Mouse (Mus musculus) limb, embryonic 15.5 days (tissue): ENCODE data around the gene Chrm1. TPM values are rescaled to one million over a fixed set of nuclear protein-coding genes. Genes with fewer than 3 reads are reported as not detected.
A peak's percentile ranks its signal among the peaks of the same experiment; 100 is the strongest.

Experiments used
- ATAC-seq: fragments of 200-750 bp; cut with Nextera tagmentation; 2 replicates; pipeline ENCODE4 v1.8.0; 2017; ENCODE audit warnings: low read depth, moderate TSS enrichment; ENCODE audit not compliant: insufficient number of reproducible peaks, low FRiP score, low TSS enrichment
- H3K27ac ChIP-seq: fragments of 300-500 bp; sonication (generic); 2 replicates; pipeline ENCODE4 v1.5.1; 2015; ENCODE audit warnings: moderate library complexity, mild to moderate bottlenecking, inconsistent platforms
- H3K27me3 ChIP-seq: fragments of 300-500 bp; sonication (generic); 2 replicates; pipeline ENCODE4 v1.6.1; 2015; ENCODE audit warnings: inconsistent platforms
- H3K36me3 ChIP-seq: fragments of 300-500 bp; sonication (generic); 2 replicates; pipeline ENCODE4 v1.6.1; 2015; ENCODE audit warnings: inconsistent platforms
- H3K4me1 ChIP-seq: fragments of 300-500 bp; sonication (generic); 2 replicates; pipeline ENCODE4 v1.6.1; 2015; ENCODE audit warnings: inconsistent platforms
- H3K4me2 ChIP-seq: fragments of 300-500 bp; sonication (generic); 2 replicates; pipeline ENCODE4 v1.6.1; 2015; ENCODE audit warnings: mild to moderate bottlenecking, inconsistent platforms
- H3K4me3 ChIP-seq: fragments of 300-500 bp; sonication (generic); 2 replicates; pipeline ENCODE4 v1.5.1; 2015; ENCODE audit warnings: mild to moderate bottlenecking, inconsistent platforms
- H3K9ac ChIP-seq: fragments of 300-500 bp; sonication (generic); 2 replicates; pipeline ENCODE4 v1.6.1; 2015; ENCODE audit warnings: inconsistent platforms
- H3K9me3 ChIP-seq: fragments of 300-500 bp; sonication (generic); 2 replicates; pipeline ENCODE4 v1.6.1; 2016; ENCODE audit warnings: inconsistent platforms
- WGBS: fragments of 180-500 bp; shearing (Covaris S2); methylation state at CpG from one replicate; pipeline ENCODE4 v1.1.7; 2015; 5-methylcytosine and 5-hydroxymethylcytosine counted together
- polyA plus RNA-seq: library from polyadenylated mRNA; unstranded; fragments of >200 nt; fragmentation: Nextera tagmentation; extraction: Ambion mirVana; gene quantifications from 2 replicates; pipeline ENCODE4 v1.2.1, GENCODE M21; 2015

The Chrm1 gene
- polyA plus RNA-seq, 1 experiment from 2014 or later = 0.18 TPM

GRCm38 (mm10) chr19:8661821-8662307, 1.7 kb upstream of the Chrm1 start:
- Histone ChIP-seq H3K4me2 (peak overlapping the region; percentile 91), H3K4me3 (peak overlapping the region; percentile 44), H3K9me3 (no peaks in the 10 kb centered on the region), H3K27ac (no peak overlapping the region), H3K9ac (0 out of 2 replicates have a peak overlapping the region, but pooled peaks have one; percentile 23), H3K36me3 (no peaks in the 10 kb centered on the region), H3K27me3 (peaks cover 5% of the 10 kb centered on the region; the same call in 1 of the 2 replicates), H3K4me1 (peaks cover 24% of the 10 kb centered on the region)
- WGBS = 1% methylated on average over 35 of the region's 35 CpGs
- ATAC-seq = no peak

- 4% methylated on average over 11 of the region's 11 CpGs for WGBS
- Histone ChIP-seq H3K4me1 (peaks cover 24% of the 10 kb centered on the region), H3K4me2 (peak overlapping the region; percentile 91), H3K4me3 (peak overlapping the region; percentile 44), H3K36me3 (no peaks in the 10 kb centered on the region), H3K27ac (no peak overlapping the region), H3K9me3 (no peaks in the 10 kb centered on the region), H3K9ac (0 out of 2 replicates have a peak overlapping the region, but pooled peaks have one; percentile 23), H3K27me3 (peaks cover 5% of the 10 kb centered on the region; the same call in 1 of the 2 replicates)
- no peak for ATAC-seq
Measured at GRCm38 (mm10) chr19:8662337-8662736, 1.3 kb upstream of the Chrm1 start.

- H3K9ac ChIP-seq = no peak overlapping the region
- no peaks in the 10 kb centered on the region for H3K9me3 ChIP-seq
- 31% methylated on average over 10 of the region's 10 CpGs for WGBS
- peaks cover 5% of the 10 kb centered on the region; the same call in 1 of the 2 replicates for H3K27me3 ChIP-seq
- peak overlapping the region; percentile 21; the same call in 1 of the 2 replicates for H3K4me2 ChIP-seq
- H3K4me1 ChIP-seq = peaks cover 24% of the 10 kb centered on the region
- H3K36me3 ChIP-seq = no peaks in the 10 kb centered on the region
- no peak overlapping the region for H3K27ac ChIP-seq
- ATAC-seq = no peak
- H3K4me3 ChIP-seq = peak overlapping the region; percentile 13; the same call in 1 of the 2 replicates
Measured at GRCm38 (mm10) chr19:8663911-8664421, 377 bp downstream of the Chrm1 start.

- Histone ChIP-seq H3K27ac (no peak overlapping the region), H3K4me3 (no peak overlapping the region), H3K9me3 (no peaks in the 10 kb centered on the region), H3K4me1 (peaks cover 24% of the 10 kb centered on the region), H3K27me3 (peaks cover 5% of the 10 kb centered on the region; the same call in 1 of the 2 replicates), H3K36me3 (no peaks in the 10 kb centered on the region), H3K9ac (no peak overlapping the region), H3K4me2 (no peak overlapping the region)
- no peak for ATAC-seq
- 76% methylated on average over 3 of the region's 3 CpGs for WGBS
Measured at GRCm38 (mm10) chr19:8664859-8665258, 1.3 kb downstream of the Chrm1 start.

GRCm38 (mm10) chr19:8665746-8666145, 2.2 kb downstream of the Chrm1 start:
- Histone ChIP-seq H3K4me3 (no peak overlapping the region), H3K9me3 (no peaks in the 10 kb centered on the region), H3K9ac (no peak overlapping the region), H3K4me2 (no peak overlapping the region), H3K4me1 (peaks cover 24% of the 10 kb centered on the region), H3K27me3 (peaks cover 5% of the 10 kb centered on the region; the same call in 1 of the 2 replicates), H3K27ac (no peak overlapping the region), H3K36me3 (no peaks in the 10 kb centered on the region)
- no peak for ATAC-seq
- 60% methylated on average over 5 of the region's 5 CpGs for WGBS

GRCm38 (mm10) chr19:8672859-8673258, 9.3 kb downstream of the Chrm1 start:
- Histone ChIP-seq H3K27me3 (0 out of 2 replicates have a peak, but pooled peaks cover under 1% of the 10 kb centered on the region), H3K4me2 (no peak overlapping the region), H3K4me3 (no peak overlapping the region), H3K9ac (no peak overlapping the region), H3K27ac (no peak overlapping the region), H3K4me1 (no peaks in the 10 kb centered on the region), H3K9me3 (no peaks in the 10 kb centered on the region), H3K36me3 (no peaks in the 10 kb centered on the region)
- no peak for ATAC-seq
- WGBS = 87% methylated on average over 3 of the region's 3 CpGs

- no peak overlapping the region for H3K4me2 ChIP-seq
- no peaks in the 10 kb centered on the region for H3K9me3 ChIP-seq
- H3K27ac ChIP-seq = no peak overlapping the region
- H3K9ac ChIP-seq = no peak overlapping the region
- WGBS = 72% methylated on average over 9 of the region's 9 CpGs
- no peaks in the 10 kb centered on the region for H3K36me3 ChIP-seq
- H3K4me3 ChIP-seq = no peak overlapping the region
- ATAC-seq = no peak
- H3K27me3 ChIP-seq = peaks cover 5% of the 10 kb centered on the region; the same call in 1 of the 2 replicates
- no peaks in the 10 kb centered on the region for H3K4me1 ChIP-seq
Measured at GRCm38 (mm10) chr19:8673336-8674063, 9.9 kb downstream of the Chrm1 start.

GRCm38 (mm10) chr19:8679031-8679779, 15.6 kb downstream of the Chrm1 start:
- Histone ChIP-seq H3K4me1 (peaks cover 7% of the 10 kb centered on the region), H3K36me3 (no peaks in the 10 kb centered on the region), H3K4me3 (no peak overlapping the region), H3K9ac (no peak overlapping the region), H3K9me3 (no peaks in the 10 kb centered on the region), H3K4me2 (peak overlapping the region; percentile 15; the same call in 1 of the 2 replicates), H3K27ac (peak overlapping the region; percentile 35), H3K27me3 (peaks cover 5% of the 10 kb centered on the region; the same call in 1 of the 2 replicates)
- 25% methylated on average over 18 of the region's 18 CpGs for WGBS
- ATAC-seq = no peak

- H3K9ac ChIP-seq = no peak overlapping the region
- no peak for ATAC-seq
- H3K9me3 ChIP-seq = no peaks in the 10 kb centered on the region
- H3K4me3 ChIP-seq = no peak overlapping the region
- peaks cover 5% of the 10 kb centered on the region; the same call in 1 of the 2 replicates for H3K27me3 ChIP-seq
- H3K27ac ChIP-seq = no peak overlapping the region
- no peaks in the 10 kb centered on the region for H3K36me3 ChIP-seq
- no peak overlapping the region for H3K4me2 ChIP-seq
- 85% methylated on average over 4 of the region's 4 CpGs for WGBS
- H3K4me1 ChIP-seq = peaks cover 7% of the 10 kb centered on the region
Measured at GRCm38 (mm10) chr19:8681633-8682362, 18.2 kb downstream of the Chrm1 start.

GRCm38 (mm10) chr19:8682996-8683395, 19.4 kb downstream of the Chrm1 start:
- WGBS = 1% methylated on average over 3 of the region's 3 CpGs
- Histone ChIP-seq H3K27me3 (peaks cover 3% of the 10 kb centered on the region; the same call in 1 of the 2 replicates), H3K4me3 (no peak overlapping the region), H3K4me1 (peaks cover 7% of the 10 kb centered on the region), H3K36me3 (no peaks in the 10 kb centered on the region), H3K9me3 (no peaks in the 10 kb centered on the region), H3K27ac (no peak overlapping the region), H3K4me2 (no peak overlapping the region), H3K9ac (no peak overlapping the region)
- no peak for ATAC-seq

- Histone ChIP-seq H3K27ac (no peak overlapping the region), H3K9ac (no peak overlapping the region), H3K4me2 (no peak overlapping the region), H3K4me3 (no peak overlapping the region), H3K36me3 (no peaks in the 10 kb centered on the region), H3K9me3 (no peaks in the 10 kb centered on the region), H3K27me3 (no peaks in the 10 kb centered on the region), H3K4me1 (peaks cover 7% of the 10 kb centered on the region)
- WGBS = 82% methylated on average over 2 of the region's 2 CpGs
- no peak for ATAC-seq
Measured at GRCm38 (mm10) chr19:8683627-8684026, 20.0 kb downstream of the Chrm1 start.
